Mouse (Mus musculus) ES-Bruce4 (cell line): ENCODE results near the gene Zfp423. TPM values are rescaled to one million over a fixed set of nuclear protein-coding genes. Genes with fewer than 3 reads are reported as not detected.

ENCODE experiments used
- H3K27ac ChIP-seq: 2 replicates; pipeline ENCODE4 v1.5.1; 2012; ENCODE audit warnings: low read length, inconsistent platforms; ENCODE audit not compliant: insufficient read depth
- H3K27me3 ChIP-seq: 2 replicates; pipeline ENCODE4 v1.6.1; 2012; ENCODE audit warnings: mild to moderate bottlenecking, low read length, inconsistent platforms; ENCODE audit not compliant: control insufficient read depth, poor library complexity, insufficient read depth, severe bottlenecking
- H3K36me3 ChIP-seq: 2 replicates; pipeline ENCODE4 v1.6.1; 2012; ENCODE audit warnings: inconsistent platforms, mild to moderate bottlenecking, low read length, moderate library complexity; ENCODE audit not compliant: control insufficient read depth, poor library complexity, insufficient read depth, severe bottlenecking
- H3K4me1 ChIP-seq: one replicate; pipeline ENCODE4 v1.8.1; 2011; ENCODE audit warnings: low read length; ENCODE audit not compliant: control insufficient read depth, insufficient read depth
- H3K4me3 ChIP-seq: 2 replicates; pipeline ENCODE4 v1.5.1; 2011; ENCODE audit warnings: low read depth, mild to moderate bottlenecking, low read length
- H3K9ac ChIP-seq: 2 replicates; pipeline ENCODE4 v1.6.1; 2012; ENCODE audit warnings: low read depth, mild to moderate bottlenecking, inconsistent platforms; ENCODE audit not compliant: poor library complexity, severe bottlenecking
- H3K9me3 ChIP-seq: replicated peaks from 2 replicates; pipeline ENCODE4 v1.6.1; 2012; ENCODE audit warnings: mild to moderate bottlenecking, low read length, inconsistent platforms; ENCODE audit not compliant: control insufficient read depth, poor library complexity, insufficient read depth, severe bottlenecking
- CTCF ChIP-seq: IDR thresholded peaks from one replicate; pipeline ENCODE4 v1.8.1; 2011; ENCODE audit warnings: low read depth, low read length
- EP300 ChIP-seq: IDR thresholded peaks from 2 replicates; pipeline ENCODE4 v1.6.1; 2011; ENCODE audit warnings: low read depth, low read length; ENCODE audit not compliant: insufficient read depth
- POLR2A ChIP-seq: IDR thresholded peaks from one replicate; pipeline ENCODE4 v1.8.1; 2011; ENCODE audit warnings: low read length; ENCODE audit not compliant: insufficient read depth
- polyA plus RNA-seq: library from polyadenylated mRNA; stranded (reverse); fragments of >200 nt; gene quantifications from 2 replicates; pipeline ENCODE4 v1.2.4, GENCODE M21; 2011; ENCODE audit warnings: low read depth; ENCODE audit not compliant: missing spikeins, insufficient read depth, insufficient read length

Zfp423 gene
- polyA plus RNA-seq, 1 experiment = 14.4 TPM

DNA sequence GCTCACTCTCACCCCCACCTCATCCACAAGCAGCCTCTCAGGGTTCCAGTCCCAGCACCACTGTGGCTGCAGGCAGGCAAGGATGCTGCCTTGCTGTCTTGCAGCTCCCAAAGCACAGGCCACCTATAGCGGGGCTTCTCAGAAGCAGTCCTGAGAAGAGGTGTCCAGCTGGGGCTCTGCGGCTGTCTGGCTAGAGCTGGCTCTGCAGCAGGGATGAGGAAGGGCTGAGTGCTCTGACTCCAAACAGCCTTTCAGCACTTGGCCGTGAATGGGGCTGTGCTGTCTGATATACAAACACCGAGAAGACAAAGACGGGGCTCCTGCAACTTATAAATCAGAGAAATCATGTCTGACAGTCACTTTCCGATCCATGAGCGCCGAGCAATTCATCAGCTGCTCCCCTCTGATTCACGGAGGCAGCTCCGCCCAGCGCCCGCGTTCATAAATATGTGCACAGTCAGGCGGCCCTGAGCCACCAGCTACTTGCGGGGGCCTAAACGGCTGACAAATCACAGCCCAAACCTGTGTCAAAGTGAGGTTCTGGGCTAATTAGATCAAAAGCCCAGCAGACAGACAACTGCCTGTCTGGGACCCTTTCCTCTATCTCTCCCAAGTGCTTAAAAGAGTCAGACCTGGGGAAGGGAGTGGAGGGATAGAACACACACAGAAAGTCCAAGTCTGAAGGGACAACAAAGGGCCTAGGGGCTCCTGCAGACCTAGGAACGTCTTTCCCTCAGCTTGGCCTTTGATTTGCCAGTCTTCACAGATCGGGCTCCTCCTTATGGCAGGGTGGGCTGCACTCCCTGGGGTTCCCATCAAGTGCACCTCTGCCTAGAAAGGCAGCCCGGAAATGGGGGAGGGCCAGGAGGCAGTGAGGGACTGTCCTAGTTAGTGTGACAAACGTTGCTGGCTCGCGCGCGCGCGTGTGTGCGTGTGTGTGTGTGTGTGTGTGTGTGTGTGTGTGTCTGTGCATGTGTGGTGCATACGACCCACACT lies 269.0 kb downstream of the Zfp423 start:
- Histone ChIP-seq H3K27me3 (no peaks in the 10 kb centered on the region), H3K9me3 (no peaks in the 10 kb centered on the region), H3K4me1 (peaks cover 10% of the 10 kb centered on the region), H3K27ac (no peak overlapping the region), H3K4me3 (peak overlapping the region; percentile 43), H3K9ac (peak overlapping the region; percentile 9), H3K36me3 (no peaks in the 10 kb centered on the region)
- no peak for TF ChIP-seq EP300
- no peak for TF ChIP-seq CTCF
- no peak for TF ChIP-seq POLR2A

DNA sequence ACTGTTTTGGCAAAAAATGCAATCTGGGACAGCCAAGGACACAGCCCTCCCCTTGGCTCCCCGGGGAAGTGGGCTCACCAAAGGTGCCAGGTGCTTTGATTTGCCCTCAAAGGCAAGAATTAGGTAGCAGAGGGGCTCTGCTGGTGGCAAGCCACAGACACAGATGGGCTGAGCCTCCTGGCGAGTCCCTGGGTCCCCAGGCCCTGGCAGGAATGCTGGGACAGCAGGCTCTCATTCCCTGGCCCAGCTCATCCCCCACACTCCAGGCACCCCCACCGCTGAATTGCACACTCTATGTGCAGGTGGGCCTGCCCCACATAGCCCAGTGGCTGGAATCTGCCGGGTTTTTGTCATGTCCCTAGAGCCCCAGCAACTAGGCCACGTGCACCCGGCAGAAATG lies 270.2 kb downstream of the Zfp423 start:
- H3K4me3 ChIP-seq = no peak overlapping the region
- TF ChIP-seq POLR2A = no peak
- TF ChIP-seq EP300 = no peak
- TF ChIP-seq CTCF = no peak
- no peaks in the 10 kb centered on the region for H3K9me3 ChIP-seq
- H3K36me3 ChIP-seq = no peaks in the 10 kb centered on the region
- H3K4me1 ChIP-seq = peaks cover 10% of the 10 kb centered on the region
- H3K27ac ChIP-seq = no peak overlapping the region
- H3K27me3 ChIP-seq = no peaks in the 10 kb centered on the region
- H3K9ac ChIP-seq = 0 out of 2 replicates have a peak overlapping the region, but pooled peaks have one; percentile 1

DNA sequence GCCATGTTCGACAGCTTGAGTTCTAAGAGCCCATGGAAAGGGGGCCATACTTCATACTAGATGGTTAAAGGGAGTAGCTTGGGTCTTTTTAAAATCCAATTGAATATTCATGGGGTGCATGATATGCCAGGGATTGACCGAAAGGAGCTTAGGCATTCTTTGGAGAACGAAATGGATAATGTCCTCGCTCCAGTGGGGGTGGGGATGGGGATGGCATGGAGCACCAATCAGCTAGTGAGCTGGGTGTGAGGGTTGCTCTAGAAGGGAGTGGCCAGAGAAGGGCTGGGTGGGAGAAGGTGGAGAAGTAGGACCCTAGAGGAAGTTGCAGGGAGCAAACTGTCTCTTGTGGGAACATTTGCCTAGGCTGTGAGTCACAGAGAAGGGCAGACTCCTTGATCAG lies 271.0 kb downstream of the Zfp423 start:
- Histone ChIP-seq H3K9me3 (no peaks in the 10 kb centered on the region), H3K27ac (no peak overlapping the region), H3K27me3 (no peaks in the 10 kb centered on the region), H3K4me3 (no peak overlapping the region), H3K36me3 (no peaks in the 10 kb centered on the region), H3K9ac (no peak overlapping the region), H3K4me1 (peaks cover 2% of the 10 kb centered on the region)
- TF ChIP-seq EP300 = no peak
- TF ChIP-seq POLR2A = no peak
- no peak for TF ChIP-seq CTCF

DNA sequence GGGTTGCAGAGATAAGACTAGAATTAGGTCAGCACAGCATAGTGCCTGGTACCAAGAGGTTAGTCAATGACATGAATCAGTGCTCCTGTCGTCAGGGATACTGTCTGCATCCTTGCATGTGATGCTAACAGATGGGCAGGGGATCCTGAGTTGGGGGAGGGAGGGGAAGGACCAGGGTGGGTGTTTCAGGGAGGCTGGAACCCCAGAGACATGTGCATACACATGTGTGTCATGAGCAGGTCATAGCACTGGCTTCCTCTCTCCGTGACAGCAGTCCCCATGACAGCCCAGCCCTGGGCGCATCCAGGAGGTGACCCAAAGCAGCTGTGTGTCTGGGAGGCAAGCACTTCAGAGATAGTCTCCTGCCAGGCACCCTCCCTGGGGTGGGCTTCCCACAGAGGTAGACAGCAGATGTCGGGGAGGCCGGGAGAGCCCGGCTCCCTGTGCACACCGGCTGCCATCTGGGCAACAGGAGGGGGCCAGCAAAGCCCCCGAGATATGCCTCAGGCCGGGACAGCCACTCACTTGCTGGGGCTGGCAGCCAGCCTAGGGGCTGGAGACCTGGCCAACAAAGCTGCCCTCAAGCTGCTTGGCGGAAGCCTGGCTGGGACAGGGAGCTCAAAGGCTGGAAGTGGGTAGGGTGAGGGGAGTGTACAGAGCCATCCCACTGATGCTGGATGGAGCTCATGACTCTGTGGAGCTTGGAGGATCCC lies 272.3 kb downstream of the Zfp423 start:
- Histone ChIP-seq H3K36me3 (no peaks in the 10 kb centered on the region), H3K27ac (no peak overlapping the region), H3K4me3 (no peak overlapping the region), H3K9me3 (no peaks in the 10 kb centered on the region), H3K4me1 (no peaks in the 10 kb centered on the region), H3K9ac (no peak overlapping the region), H3K27me3 (no peaks in the 10 kb centered on the region)
- TF ChIP-seq EP300 (no peak), CTCF (no peak), POLR2A (no peak)

DNA sequence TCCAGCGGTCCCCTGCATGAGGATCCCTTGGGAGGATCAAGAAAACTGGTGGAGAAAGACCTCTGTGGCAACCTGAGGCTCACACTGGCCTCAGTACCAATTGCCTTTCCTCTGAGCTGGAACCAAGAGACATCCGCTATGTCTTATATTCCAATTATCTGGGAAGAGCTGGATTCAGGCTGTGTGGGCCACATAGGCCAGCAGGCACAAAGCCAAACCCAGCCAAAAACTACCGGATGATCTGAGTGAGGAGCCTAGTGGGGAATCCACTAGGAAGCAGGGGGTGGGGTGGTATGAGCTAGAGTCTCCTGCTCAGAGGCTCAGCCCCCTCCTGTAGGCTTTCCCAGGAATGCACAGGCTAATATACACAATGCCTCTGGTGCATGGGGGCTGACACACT lies 273.4 kb downstream of the Zfp423 start:
- Histone ChIP-seq H3K4me1 (no peaks in the 10 kb centered on the region), H3K9ac (no peak overlapping the region), H3K27me3 (no peaks in the 10 kb centered on the region), H3K36me3 (no peaks in the 10 kb centered on the region), H3K9me3 (no peaks in the 10 kb centered on the region), H3K4me3 (no peak overlapping the region), H3K27ac (no peak overlapping the region)
- no peak for TF ChIP-seq POLR2A
- no peak for TF ChIP-seq CTCF
- no peak for TF ChIP-seq EP300
